Mouse (Mus musculus): ENCODE results near the gene Spem1. TPM values are rescaled to one million over a fixed set of nuclear protein-coding genes. Genes with fewer than 3 reads are reported as not detected.
A peak's percentile ranks its signal among the peaks of the same experiment; 100 is the strongest.

Spem1 gene
- polyA plus RNA-seq, 1 experiment: 0.55 TPM

DNA sequence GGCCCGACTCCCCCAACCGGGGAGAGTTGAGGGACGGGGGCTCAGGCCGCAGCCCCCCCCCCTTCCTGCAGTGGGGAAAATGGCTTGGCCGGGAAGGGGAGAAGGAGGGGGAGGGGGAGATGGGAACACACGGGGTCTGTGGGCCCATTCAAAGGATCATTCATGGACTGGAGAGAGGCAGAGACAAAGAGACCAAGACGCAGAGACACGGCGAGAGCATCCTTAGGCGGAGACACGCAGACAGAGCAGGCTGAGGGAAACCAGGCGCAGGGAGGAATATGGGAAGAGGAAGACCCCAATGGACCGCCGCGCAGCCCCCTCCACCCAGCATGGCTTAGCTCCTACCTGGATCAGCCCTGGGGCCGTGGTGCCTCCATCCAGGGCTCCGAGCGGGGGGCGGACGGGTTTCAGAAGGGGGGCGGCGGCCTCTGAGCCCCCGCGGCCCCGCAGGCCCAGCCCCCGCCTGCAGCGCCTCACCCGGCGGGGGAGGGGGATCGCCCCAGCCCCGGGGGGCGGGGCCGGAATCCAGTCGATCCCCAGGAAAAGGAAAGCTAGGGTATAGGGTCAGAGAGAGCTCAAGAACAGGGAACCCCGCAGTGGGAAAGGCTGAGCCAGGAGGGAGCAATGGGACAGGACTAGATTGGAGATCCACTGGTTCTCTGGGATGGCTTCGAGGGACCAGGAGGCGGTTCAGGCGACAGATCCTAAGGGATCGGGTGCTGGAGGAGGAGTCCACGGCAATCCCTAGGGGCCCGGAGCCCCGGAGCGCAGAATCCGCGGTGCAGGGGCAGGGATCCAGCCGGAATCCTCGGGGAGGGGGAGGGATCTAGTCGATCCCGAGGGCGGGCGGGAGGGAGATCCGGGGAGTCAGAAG lies 15.0 kb upstream of the Spem1 start:
- no peak for DNase-seq (ENCODE audit: low spot score)

DNA sequence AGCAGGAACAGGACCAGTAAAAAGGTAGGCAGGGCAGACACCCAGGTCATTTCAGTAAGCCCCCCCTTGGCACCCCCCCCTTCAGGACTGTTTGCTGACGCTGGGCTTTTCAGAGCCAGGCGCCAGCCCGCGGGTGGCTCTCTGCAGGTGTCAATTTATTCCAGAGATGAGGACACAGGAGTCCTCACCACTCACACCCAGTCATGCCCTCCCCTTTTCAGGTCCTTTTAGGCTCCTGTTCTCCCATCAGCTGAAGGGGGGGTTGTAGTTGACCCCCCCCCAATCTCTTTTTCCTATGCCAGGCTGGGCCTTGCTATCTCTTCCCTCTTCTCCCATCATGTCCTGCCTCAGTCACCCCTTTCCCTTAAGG lies 14.0 kb upstream of the Spem1 start:
- DNase-seq (ENCODE audit: low spot score): no peak

DNA sequence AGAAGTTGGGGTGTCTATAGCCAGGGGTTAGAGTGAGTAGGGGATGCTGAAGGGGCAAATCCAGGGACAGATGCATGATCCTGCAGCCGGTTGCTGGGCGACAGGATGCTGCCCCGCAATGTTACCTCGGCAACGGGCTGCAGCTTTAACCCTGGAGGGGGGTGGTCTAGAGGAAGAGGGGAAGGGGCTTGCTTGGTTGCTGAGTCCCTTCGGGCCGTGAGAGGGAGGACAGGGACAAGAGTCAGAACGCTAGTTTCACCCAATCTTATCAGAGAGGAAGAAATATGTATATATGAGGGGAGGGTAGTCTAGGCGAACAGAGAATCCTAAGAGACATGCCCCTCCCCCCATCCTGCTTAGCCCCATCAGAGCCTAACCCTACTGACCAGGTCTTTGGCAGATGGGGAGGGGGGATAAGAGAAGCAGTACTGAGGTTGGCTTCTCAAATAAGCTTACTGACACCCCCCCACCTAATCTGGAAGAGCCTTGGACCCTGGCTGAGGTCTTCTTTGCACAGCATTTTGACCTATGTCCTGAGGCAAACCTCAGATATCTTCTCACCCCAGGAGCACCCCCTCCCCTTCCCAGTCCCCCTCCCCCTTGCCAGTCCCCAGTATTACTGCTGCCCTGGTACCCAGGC lies 13.5 kb upstream of the Spem1 start:
- no peak for DNase-seq (ENCODE audit: low spot score)

DNA sequence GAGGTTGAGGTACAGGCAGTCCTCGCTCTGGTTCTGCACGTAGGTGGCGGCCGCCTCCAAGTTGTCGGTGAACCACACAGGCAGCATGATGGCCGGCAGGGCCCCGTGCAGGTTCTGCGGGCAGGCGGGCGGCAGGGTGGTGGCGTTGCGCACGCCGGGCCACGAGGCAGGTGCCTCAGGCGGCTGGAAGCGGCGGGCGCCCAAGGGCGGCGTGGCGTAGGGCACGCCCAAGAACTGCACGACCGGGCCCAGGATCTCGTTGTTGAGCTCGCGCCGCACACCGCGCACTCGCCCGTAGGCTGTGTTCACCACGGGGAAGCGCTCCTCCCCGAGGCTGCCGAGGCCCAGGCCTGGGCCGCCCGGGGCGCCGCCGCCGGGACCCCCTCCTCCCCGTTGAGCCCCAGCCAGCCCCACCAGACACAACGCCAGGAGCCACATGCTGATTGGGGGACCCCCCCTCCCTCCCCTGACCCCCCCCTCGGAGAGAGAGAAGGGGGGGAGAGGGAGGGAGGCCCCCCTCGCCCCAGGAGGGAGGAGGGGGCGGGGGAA lies 12.1 kb upstream of the Spem1 start:
- DNase-seq (ENCODE audit: low spot score): no peak

DNA sequence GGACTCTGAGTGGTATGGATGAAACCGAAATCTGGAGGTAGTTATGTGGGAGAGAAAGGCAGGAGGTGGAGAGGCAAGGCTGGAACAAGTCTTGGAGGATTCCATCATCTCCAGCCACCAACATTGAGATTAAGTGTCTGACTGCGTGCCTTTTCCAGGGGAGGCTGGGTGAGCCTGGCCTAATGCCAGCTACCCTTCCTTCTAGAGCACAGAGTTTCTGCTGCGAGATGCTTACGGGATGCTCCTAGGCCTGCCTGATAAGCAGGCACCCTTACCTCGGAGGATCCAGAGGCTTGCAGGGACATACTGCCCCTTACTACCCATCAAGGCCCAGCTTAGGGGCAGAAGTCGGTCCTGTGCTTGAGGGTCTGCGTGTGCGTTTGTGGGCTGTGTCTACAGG lies 11.6 kb upstream of the Spem1 start:
- DNase-seq (ENCODE audit: low spot score): no peak

DNA sequence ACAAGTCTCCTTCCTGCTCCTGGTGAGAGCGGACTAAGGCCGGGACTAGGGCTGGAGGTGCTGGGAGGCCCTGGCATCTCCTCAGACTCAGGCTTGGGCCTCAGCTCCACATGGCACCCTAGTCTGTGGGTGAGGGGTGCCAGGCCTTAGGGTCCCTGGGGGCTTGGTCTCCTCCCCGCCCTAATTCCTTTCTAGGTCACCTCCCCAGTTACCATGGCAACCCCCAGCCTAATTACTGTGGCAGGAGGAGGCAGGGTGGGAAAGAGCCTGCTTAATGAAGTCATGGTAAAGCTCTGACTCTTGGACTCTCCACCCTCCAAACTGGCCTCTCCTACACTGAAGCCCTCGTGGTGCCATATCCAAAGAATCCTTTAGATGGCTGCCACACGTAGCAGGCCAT lies 6.9 kb upstream of the Spem1 start:
- DNase-seq (ENCODE audit: low spot score): no peak

DNA sequence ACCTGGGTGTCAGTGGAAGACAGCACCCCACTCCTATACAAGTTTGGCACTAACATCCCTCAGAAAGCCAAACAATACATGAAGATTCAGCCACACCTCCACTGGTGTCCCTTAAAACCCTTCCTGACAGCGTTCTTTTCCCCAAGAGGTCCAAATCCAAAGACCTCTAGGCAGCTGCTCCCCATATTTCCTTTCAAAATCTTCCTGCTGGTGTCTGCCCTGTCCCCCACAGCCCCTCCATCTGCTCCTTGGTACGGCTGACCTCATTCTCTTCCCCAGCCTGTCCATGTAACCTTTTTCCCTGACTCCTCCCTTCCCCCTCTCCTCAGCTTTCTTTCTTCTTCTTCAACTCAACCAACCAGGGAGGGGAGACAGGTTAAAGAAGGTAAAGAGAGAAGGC lies 1.5 kb upstream of the Spem1 start:
- DNase-seq (ENCODE audit: low spot score): no peak

DNA sequence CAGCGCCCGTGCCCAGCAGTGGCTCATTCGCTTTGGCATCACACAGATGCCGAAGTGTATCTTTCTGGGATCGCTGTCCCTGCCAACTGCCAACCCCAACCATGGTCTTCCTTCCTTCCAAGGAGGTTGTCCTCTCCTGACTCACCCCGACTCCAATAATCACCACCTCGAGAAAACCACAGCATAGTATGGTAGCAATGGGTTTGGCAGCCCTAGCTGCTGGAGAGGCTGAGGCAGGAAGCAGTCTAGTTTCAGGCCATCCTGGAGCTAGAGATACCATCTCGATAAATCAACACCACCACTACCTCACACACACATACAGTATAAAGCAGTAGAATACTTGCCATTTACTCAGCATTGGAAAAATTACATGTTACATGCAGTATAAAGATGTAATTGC lies 3.1 kb downstream of the Spem1 start:
- no peak for DNase-seq (ENCODE audit: low spot score)

DNA sequence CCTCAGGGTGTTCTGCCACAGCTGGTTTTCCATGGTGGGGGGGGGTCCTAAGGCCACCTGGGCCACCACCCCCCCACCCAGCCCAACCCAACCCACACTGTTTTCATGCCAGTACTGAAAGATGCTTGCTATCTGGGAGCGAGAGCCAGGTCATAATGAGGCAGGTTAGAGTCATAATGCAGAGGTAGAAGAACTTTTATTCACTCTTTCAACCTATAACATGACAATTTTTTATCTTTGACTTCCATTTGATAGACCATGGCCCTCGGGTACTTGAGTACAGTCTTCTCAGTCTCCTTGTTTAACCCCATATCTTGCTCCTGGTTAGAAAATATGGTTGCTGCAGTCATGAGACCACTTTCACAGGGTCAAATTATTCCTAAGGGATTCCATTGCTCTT lies 3.6 kb downstream of the Spem1 start, which contains the start of gene Spem2:
TSS of gene Spem2 (minus strand) at position 101 of the 400 bp plus-strand sequence.
- DNase-seq (ENCODE audit: low spot score): no peak

DNA sequence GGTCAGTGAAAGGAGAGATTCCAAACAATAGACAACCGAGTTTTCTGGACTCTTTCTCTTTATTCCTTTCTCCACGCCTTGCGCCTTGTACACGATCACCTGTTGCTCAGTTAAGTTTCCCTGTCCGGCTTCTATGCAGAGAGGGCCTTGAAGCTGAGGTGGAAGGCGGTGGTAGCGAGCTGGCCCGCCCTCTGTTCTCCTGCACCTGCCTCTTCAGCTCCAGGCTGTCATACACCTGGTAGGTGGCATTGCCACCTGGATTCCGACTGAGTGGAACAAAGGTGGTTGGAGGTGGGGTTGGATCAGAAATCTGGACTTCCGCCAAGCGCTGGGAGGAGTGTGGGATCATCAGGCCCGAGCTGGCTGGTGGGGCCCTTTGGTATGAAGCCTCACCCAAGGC lies 5.5 kb downstream of the Spem1 start:
- DNase-seq (ENCODE audit: low spot score): no peak

DNA sequence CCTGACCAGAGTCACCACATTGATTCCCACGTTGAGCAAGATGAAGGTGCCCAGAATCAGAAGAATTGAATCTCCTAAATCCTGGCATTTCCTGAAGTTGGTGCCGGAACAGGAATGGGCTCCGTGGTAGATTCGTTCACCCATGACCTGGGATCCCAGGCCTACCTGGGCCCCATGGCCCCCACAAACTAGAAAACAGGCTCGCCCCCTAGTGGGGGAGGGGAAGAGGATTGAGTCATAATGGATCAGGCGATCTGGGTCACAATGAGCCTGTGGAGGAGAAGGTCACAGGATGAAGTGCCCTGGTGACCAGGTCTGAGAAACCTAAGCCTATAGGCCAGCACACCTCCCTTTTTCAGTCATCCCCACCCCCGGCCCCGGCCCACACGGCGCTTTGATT lies 6.8 kb downstream of the Spem1 start, which contains the start of gene Gm39566:
TSS of gene Gm39566 (minus strand) at position 144 of the 400 bp plus-strand sequence.
- no peak for DNase-seq (ENCODE audit: low spot score)

DNA sequence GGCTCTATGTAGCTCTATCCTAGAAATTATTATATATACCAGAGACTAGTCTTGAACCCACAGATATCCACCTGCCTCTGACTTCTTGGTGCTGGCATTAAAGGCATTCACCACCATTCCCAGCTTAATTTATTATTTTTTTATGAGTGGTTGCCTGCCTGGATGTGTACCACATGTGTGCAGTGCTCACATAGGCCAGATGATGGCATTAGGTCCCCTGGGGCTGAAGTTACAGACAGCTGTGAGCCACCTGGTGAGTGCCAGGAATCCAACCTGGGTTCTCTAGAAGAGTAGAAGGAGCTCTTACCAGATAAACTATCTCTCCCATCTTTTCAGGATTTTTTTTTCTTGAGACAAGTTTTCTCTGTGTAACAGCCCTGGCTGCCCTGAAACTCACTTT lies 11.7 kb downstream of the Spem1 start:
- no peak for DNase-seq (ENCODE audit: low spot score)

DNA sequence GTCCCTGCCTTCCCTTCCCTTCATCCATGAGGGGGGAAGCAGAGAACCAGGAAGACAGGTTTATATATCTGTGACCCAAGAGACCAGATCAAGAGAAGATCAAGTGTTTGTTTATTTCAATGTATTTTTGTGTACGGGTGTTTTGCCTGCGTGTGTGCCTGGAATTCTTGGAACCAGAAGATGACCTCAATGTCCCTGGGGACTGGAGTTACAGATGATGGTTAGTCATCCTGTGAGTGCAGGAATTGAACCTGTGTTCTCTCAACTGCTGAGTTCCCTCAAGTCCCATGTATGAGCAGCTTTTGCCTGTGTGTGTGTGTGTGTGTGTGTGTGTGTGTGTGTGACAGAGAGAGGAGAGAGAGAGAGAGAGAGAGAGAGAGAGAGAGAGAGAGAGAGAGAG lies 14.3 kb downstream of the Spem1 start:
- DNase-seq (ENCODE audit: low spot score): no peak

DNA sequence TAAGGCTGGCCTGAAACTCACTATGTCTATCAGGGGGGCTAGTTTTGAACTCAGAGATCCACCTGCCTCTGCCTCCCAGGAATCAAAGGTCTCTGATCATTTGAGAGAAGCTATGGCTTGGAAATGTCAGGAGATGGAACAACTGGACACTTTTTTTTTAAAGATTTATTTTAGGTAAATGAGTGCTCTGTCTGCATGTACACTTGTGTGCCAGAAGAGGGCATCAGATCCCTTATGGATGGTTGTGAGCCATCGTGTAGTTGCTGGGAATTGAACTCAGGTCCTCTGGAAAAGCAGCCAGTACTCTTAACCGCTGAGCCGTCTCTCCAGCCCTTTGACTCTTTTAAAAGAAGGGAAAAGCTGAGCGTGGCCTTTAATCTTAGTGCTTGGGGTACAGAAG lies 15.6 kb downstream of the Spem1 start:
- DNase-seq (ENCODE audit: low spot score): no peak

DNA sequence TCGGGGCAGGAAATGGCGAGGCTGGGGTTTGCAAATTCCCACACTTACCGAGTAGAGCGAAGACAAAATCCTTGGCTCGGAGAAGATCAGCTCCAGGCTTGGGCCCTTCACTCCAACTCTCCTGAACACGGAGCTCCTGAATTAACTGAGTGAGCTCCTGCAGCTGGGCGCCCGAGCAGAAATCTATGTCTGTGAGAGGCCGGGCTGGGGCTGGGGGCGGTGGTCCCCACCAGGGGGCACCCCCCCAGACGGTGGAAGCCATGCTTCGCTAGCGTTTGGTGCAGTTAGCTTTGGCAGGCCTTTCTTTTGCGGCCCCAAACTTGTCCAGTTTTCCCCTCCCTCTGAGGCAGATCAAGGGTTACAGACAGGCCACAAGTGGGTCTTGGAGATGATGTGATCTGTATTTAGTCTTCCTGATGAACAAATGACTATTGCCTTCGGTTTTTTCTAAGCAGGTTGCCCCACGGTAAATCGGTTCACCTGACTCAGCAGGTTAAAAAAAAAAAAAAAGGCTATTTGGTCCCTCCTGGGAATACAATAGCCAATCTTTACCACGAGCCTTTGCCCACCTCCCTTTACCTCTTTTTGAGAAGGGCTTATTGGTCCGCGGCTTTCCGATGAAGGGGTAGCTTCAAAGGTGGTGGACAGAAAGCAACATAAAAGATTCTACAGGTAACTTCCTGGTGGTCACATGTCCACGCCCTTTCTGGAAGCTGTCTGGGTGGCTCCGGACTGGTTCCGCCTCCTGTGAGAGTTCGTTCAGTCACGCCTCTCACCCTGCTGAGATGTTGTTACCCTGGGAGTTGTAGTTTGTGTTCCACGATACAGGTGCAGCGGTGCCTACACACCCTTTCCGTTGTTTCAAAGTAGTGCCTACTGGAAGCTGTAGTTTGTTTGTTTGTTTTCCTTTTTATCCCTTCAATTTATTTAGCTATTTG lies 16.7 kb downstream of the Spem1 start, which contains the start of gene Tmem102:
TSS of gene Tmem102 (minus strand) at position 653 of the 938 bp plus-strand sequence.
- DNase-seq (ENCODE audit: low spot score): no peak

DNA sequence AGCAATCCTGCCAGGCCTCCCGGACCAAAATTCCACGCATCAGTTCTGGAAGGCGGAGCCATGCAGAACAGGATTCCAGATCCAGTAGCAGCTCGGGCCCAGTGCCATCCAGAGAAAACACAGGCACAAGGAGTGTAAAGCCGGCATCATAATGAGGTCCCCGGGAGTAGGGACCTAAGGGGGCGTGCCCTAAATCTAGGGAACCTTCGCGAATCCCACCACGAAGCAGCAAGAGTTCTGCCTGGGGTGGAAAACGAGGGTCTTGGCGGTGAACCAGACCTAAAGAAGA lies 17.4 kb downstream of the Spem1 start:
- DNase-seq (ENCODE audit: low spot score): no peak

DNA sequence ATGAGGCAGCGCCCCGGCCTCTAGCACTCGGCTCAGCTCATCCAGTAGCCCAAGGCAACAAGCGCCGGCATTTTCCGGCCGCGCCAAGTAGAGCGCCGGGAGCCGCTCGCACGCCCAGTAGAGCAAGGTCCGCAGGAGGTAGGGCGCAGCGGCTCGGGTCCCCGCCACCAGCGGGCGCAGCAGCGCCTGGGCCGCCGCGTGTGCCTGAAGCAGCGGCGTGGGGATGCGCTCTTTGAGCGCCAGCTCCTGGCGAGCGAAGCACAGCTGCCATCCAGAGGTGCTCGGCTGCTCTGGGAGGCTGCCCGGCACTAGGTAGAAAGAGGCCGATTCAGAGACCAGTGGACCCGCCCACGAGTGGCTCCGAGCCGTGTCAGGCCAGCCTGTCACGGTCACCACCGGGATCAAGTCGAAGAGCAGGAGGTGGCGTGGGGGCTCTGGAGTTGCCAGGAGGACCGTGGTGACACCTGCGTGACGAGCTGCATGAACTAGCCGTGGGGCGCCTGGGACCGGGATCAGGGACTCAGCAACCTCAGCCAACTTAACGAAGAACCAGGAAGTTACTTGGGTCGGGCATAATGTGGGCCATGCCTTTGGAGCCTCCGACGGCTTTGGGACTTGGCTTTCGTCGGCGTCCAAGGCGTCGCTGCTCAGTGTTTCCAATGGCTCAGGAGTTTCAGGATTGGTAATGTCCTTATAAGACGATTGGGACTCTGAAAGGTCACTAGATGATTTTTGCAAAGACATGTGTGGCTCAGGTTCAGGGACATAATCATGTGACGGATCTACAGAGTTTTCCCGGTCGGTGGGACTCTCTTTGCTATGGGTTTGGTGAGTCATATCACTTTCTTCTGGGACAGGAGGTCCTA lies 18.0 kb downstream of the Spem1 start:
- peak; percentile 66 for DNase-seq (ENCODE audit: low spot score)

DNA sequence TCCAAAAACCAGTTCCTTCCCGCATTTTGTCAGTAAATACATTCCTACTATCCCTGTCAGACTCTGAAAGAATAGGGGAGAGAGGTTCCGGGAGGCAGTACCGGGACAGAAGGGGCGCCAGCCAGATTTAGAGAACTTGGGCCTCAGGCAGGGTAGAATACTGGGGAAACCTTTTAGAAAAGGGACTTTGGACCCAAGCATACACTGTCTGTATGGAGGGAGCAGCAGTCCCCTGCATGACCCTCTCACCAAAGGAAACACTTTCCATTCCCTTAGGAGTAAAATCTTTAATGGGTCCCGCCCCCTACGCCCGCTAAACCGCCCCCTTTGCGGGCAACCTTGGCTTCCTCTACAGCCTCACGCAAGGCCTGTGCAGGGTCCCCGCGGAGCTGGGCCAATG lies 18.7 kb downstream of the Spem1 start:
- DNase-seq (ENCODE audit: low spot score): no peak

DNA sequence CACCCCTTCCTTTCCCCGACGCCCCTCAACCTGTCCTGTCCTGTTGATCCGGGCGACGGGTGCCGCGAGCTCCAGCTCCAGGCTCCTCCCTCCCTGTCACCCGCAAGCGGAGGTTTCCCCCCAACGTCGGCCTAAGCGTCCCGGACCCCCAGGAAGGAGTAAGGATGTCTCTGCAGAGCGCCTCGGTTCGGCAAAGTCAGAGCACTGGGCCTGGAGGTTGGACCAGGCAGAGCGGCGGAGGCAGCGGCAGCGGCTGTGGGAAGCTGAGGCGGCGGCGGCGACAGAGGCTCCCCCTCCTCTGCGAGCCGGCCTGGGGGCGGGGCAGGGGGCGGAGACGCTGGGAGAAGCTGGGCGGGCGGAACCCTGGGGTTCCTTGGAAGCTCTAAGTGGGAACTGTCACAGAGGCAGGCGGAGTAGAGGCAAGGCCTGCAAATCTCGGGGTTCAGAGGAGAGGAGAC lies 19.3 kb downstream of the Spem1 start:
- DNase-seq (ENCODE audit: low spot score): peak; percentile 75

DNA sequence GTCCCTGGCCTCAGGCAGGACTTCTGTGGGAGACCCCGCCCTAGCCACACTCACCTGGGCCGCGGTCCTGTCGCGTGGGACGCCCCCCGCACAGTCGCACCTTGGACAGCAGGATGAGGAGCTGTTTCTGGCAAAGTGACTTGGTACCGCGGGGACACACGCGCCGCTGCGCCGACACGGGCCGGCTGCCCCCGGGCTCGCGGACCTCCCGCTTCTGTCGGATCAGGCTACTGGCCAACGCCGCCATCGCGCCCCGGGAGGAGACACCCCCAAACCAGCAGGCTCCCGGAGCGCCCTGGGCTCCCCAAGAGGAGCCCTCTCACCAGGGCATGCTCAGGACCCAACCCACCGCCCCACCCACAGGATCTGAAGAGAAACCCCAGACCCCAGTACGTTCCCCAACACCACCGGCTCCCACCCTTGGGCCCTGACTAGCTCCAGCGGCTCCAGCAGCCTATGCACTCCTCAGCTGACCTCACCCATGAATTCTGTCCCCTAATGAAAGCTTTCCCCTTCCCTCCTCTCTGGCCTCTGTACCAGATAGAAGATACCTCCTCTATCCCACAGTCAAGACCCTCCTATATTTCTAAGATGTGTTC lies 20.5 kb downstream of the Spem1 start, which contains the start of gene Fgf11:
TSS of gene Fgf11 (minus strand) at position 479 of the 599 bp plus-strand sequence.
- DNase-seq (ENCODE audit: low spot score): no peak
